Mouse (Mus musculus): ENCODE measurements at regions not wholly inside any gene's neighbourhood (a gene's known extent, or its start where the extent isn't known, plus 50 kb on each side); places are given as distances from the start of the nearest gene placed in this dataset.
A peak's percentile ranks its signal among the peaks of the same experiment; 100 is the strongest.

DNA sequence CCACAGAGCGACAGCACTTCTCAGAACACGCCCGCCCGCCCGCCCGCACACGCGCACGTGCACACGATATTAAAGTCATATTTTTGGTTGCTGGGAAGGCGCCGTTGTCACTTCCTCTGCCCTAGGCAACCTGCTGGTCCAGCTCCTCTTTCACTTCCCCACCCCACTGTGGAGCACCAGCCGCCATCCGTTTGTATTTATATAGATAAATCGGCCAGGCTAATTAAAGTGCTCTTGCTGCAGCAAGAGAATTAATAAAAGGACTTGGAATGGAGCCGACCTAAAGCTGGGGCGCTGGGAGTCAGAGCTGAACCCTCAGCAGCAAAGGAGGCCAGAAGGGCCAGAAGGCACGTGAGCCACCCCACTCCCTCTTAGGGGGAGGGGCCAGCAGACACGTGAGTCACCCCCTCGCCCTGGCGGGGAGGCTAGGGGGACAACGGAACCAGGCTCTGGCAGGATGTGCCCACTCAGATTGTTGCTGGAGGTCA, 100.6 kb upstream of the Unc5b start:
- TF ChIP-seq TAL1 (IDR thresholded peaks at IDR 0.05; ENCODE audit: low read length): no peak
- TF ChIP-seq GATA1 (IDR thresholded peaks at IDR 0.05; ENCODE audit: low read length): no peak
- H3K36me3 ChIP-seq (ENCODE audit: control insufficient read depth): no peaks in the 10 kb centered on the region
- no peaks in the 10 kb centered on the region for H3K9me3 ChIP-seq (ENCODE audit: control insufficient read depth, low read length)
- no peaks in the 10 kb centered on the region for H3K4me1 ChIP-seq (ENCODE audit: control insufficient read depth)
- H3K4me3 ChIP-seq (replicated peaks): no peak overlapping the region
- H3K27me3 ChIP-seq (ENCODE audit: control insufficient read depth): no peaks in the 10 kb centered on the region

DNA sequence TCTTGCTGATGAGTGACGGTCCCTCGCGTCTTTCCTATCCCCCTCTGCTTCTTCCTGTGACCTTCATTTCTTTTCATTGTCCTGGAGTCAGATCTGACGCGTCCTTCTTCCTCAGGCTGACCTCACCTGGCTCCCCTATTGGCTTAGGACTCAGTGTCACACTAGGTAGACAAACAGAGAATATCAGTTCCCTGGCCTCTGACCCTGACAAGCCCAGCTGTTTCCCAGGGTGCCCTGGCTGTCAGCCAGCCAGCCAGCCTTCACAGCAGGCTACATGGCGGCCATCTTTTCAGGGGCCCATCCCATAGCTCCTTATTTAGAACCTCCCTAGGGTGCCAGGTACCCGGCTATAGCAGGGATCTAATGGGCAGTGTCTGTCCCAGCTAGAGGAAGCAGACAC, 97.3 kb upstream of the Unc5b start:
- Histone ChIP-seq H3K27me3 (ENCODE audit: control insufficient read depth) (no peaks in the 10 kb centered on the region), H3K4me3 (replicated peaks) (no peak overlapping the region), H3K9me3 (ENCODE audit: control insufficient read depth, low read length) (no peaks in the 10 kb centered on the region), H3K36me3 (ENCODE audit: control insufficient read depth) (no peaks in the 10 kb centered on the region), H3K4me1 (ENCODE audit: control insufficient read depth) (no peaks in the 10 kb centered on the region)
- no peak for TF ChIP-seq GATA1 (IDR thresholded peaks at IDR 0.05; ENCODE audit: low read length)
- no peak for TF ChIP-seq TAL1 (IDR thresholded peaks at IDR 0.05; ENCODE audit: low read length)

DNA sequence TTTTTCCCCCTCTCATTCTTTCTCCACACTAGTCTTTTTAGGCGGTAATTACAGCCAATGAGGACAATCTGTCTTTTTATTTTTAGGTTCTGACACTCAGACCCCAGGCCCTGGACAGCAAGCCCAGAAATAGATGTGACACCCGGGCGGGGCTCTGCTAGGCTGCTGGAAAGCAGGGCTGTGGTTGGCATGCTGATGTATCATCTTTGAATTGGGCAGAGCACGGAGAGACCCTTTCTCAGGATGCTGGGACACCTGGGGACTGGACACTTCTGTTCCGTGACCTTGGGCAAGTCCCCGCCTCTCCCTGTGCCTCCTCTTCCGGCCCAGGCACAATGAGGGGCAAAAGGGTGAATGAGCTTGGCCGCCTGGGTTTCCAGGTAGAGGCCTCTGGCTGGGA, 96.8 kb upstream of the Unc5b start:
- H3K9me3 ChIP-seq (ENCODE audit: control insufficient read depth, low read length): no peaks in the 10 kb centered on the region
- no peaks in the 10 kb centered on the region for H3K27me3 ChIP-seq (ENCODE audit: control insufficient read depth)
- H3K4me3 ChIP-seq (replicated peaks): no peak overlapping the region
- no peaks in the 10 kb centered on the region for H3K4me1 ChIP-seq (ENCODE audit: control insufficient read depth)
- TF ChIP-seq TAL1 (IDR thresholded peaks at IDR 0.05; ENCODE audit: low read length) (no peak), GATA1 (IDR thresholded peaks at IDR 0.05; ENCODE audit: low read length) (no peak)
- no peaks in the 10 kb centered on the region for H3K36me3 ChIP-seq (ENCODE audit: control insufficient read depth)

DNA sequence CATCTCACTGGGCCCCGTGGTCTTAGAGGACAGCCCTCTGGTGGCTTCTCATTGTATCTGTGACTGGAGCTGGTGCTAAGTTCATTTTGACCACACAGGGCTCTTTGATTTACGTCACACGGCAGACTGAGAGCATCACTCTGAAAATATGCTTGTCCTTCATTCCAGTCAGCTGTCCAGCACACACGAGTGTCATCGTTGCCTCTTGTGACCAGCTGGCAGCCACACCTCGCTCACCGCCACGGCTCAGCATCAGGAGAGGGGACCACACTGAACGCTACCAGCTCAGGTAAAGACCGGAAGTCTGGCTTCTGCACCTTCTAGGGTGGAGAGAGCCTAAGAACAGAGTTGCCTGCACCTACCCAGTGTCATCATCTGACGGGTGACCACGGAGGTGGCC, 95.3 kb upstream of the Unc5b start:
- Histone ChIP-seq H3K4me1 (ENCODE audit: control insufficient read depth) (no peaks in the 10 kb centered on the region), H3K36me3 (ENCODE audit: control insufficient read depth) (no peaks in the 10 kb centered on the region), H3K9me3 (ENCODE audit: control insufficient read depth, low read length) (no peaks in the 10 kb centered on the region), H3K4me3 (replicated peaks) (no peak overlapping the region), H3K27me3 (ENCODE audit: control insufficient read depth) (no peaks in the 10 kb centered on the region)
- TF ChIP-seq GATA1 (IDR thresholded peaks at IDR 0.05; ENCODE audit: low read length) (no peak), TAL1 (IDR thresholded peaks at IDR 0.05; ENCODE audit: low read length) (no peak)

DNA sequence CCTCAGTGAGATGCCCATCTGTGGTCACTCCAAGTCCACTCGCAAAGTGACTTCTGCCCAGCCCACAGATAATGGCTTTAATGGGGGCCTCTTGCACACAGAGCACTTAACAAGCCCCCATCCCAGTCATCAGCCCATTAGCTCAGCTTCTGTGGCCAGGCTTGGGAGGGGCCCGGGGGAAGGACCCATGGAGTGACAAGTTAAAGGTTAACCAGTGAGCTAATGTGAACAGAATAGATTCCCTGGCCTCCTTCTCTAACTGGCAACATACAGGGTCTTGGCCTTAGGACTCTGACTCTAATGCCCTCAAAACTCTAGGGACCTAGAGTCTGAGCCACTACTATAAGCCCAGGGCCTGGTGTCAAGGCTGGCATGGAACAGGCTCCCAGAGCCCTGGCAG, 94.3 kb upstream of the Unc5b start:
- no peaks in the 10 kb centered on the region for H3K4me1 ChIP-seq (ENCODE audit: control insufficient read depth)
- H3K27me3 ChIP-seq (ENCODE audit: control insufficient read depth): no peaks in the 10 kb centered on the region
- no peaks in the 10 kb centered on the region for H3K36me3 ChIP-seq (ENCODE audit: control insufficient read depth)
- no peak for TF ChIP-seq GATA1 (IDR thresholded peaks at IDR 0.05; ENCODE audit: low read length)
- no peak for TF ChIP-seq TAL1 (IDR thresholded peaks at IDR 0.05; ENCODE audit: low read length)
- H3K9me3 ChIP-seq (ENCODE audit: control insufficient read depth, low read length): no peaks in the 10 kb centered on the region
- H3K4me3 ChIP-seq (replicated peaks): no peak overlapping the region

DNA sequence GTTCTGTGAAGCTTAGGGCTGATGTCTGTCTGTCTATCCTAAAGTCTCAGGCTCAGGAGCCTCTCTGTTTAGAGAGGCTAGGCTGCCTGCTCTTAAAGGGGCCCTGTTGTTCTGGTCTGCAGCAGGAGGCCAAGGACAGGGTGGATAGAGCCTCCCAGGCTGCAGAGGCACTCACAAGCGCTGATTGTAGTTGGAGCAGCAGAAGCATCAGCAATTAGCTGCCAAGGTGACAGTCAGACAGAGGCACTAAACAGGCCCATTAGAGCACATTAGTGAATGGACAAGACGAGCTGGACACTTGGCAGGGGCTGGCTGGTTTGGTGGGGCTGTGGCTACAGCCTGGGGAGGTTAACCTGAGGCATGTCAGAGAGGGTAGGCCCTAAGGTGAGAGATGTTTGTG, 93.8 kb upstream of the Unc5b start:
- Histone ChIP-seq H3K9me3 (ENCODE audit: control insufficient read depth, low read length) (no peaks in the 10 kb centered on the region), H3K4me1 (ENCODE audit: control insufficient read depth) (no peaks in the 10 kb centered on the region), H3K4me3 (replicated peaks) (no peak overlapping the region), H3K27me3 (ENCODE audit: control insufficient read depth) (no peaks in the 10 kb centered on the region), H3K36me3 (ENCODE audit: control insufficient read depth) (no peaks in the 10 kb centered on the region)
- TF ChIP-seq GATA1 (IDR thresholded peaks at IDR 0.05; ENCODE audit: low read length): no peak
- TF ChIP-seq TAL1 (IDR thresholded peaks at IDR 0.05; ENCODE audit: low read length): no peak

DNA sequence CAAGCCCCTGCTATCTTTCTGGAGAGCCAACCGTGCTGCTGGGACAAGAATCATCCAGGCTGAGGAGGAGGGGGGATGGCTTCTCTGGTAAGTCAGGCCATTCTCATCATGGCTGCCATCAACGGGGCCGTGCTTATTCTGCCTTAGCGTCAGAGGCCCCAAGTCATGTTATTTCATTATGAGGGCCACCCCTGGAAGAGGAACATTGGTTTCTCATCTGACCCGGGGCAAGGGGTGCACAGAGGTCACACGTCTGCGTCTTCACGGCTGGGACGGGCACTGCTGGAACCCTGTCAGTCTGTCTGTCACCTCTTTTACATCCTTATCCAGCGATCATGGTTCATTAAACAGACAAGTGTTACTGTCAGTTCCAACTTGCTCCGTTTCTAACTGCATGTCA, 92.4 kb upstream of the Unc5b start:
- Histone ChIP-seq H3K4me3 (replicated peaks) (no peak overlapping the region), H3K9me3 (ENCODE audit: control insufficient read depth, low read length) (no peaks in the 10 kb centered on the region), H3K4me1 (ENCODE audit: control insufficient read depth) (no peaks in the 10 kb centered on the region), H3K27me3 (ENCODE audit: control insufficient read depth) (no peaks in the 10 kb centered on the region), H3K36me3 (ENCODE audit: control insufficient read depth) (no peaks in the 10 kb centered on the region)
- TF ChIP-seq GATA1 (IDR thresholded peaks at IDR 0.05; ENCODE audit: low read length): no peak
- no peak for TF ChIP-seq TAL1 (IDR thresholded peaks at IDR 0.05; ENCODE audit: low read length)

DNA sequence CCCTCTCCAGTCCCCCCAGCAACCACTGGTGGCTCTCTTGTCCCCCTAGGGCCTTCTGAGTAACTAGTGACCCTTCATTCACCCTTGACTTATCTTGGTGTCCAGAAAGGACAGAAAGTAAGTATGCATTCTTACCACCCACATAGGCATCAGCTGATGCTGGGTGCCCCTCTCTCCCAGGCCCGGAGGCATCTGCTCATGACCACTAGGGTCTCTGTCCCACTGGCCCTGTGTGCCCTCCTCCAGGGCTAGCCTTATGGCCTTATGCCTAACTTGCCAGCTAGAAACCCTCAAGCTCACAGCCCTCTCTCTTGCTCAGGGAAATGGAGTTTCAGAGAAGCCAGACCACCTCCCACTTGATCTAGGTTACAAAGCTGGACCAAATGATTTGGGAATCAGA, 89.2 kb upstream of the Unc5b start:
- Histone ChIP-seq H3K4me3 (replicated peaks) (no peak overlapping the region), H3K4me1 (ENCODE audit: control insufficient read depth) (no peaks in the 10 kb centered on the region), H3K9me3 (ENCODE audit: control insufficient read depth, low read length) (peaks cover 6% of the 10 kb centered on the region), H3K27me3 (ENCODE audit: control insufficient read depth) (no peaks in the 10 kb centered on the region; the same call in 1 of the 2 replicates), H3K36me3 (ENCODE audit: control insufficient read depth) (no peaks in the 10 kb centered on the region)
- 0 out of 3 replicates have a peak, but pooled peaks have one; percentile 9 for TF ChIP-seq TAL1 (IDR thresholded peaks at IDR 0.05; ENCODE audit: low read length)
- no peak for TF ChIP-seq GATA1 (IDR thresholded peaks at IDR 0.05; ENCODE audit: low read length)

DNA sequence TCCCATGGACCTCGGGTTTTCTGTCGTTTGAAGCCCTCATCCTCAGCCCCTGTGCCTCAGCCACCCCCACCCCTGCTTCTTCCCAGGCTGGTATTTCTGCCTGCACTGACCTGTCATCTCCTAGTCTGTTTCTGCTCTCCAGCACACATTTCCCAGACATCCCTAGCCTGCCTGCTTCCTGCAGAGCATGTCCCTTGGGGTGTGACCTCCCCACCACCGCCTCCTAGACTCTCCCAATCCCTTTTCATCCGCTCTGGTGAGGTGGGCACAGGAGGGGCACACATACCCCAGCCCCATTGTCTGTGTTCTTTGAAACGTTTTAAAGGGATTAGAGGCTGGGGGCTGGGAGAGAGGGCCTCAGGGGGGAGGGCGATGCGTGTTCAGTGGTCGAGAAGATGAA, 86.6 kb upstream of the Unc5b start:
- TF ChIP-seq TAL1 (IDR thresholded peaks at IDR 0.05; ENCODE audit: low read length) (no peak), GATA1 (IDR thresholded peaks at IDR 0.05; ENCODE audit: low read length) (no peak)
- H3K36me3 ChIP-seq (ENCODE audit: control insufficient read depth): no peaks in the 10 kb centered on the region
- peaks cover 6% of the 10 kb centered on the region for H3K9me3 ChIP-seq (ENCODE audit: control insufficient read depth, low read length)
- H3K4me1 ChIP-seq (ENCODE audit: control insufficient read depth): no peaks in the 10 kb centered on the region
- no peak overlapping the region for H3K4me3 ChIP-seq (replicated peaks)
- H3K27me3 ChIP-seq (ENCODE audit: control insufficient read depth): no peaks in the 10 kb centered on the region; the same call in 1 of the 2 replicates

DNA sequence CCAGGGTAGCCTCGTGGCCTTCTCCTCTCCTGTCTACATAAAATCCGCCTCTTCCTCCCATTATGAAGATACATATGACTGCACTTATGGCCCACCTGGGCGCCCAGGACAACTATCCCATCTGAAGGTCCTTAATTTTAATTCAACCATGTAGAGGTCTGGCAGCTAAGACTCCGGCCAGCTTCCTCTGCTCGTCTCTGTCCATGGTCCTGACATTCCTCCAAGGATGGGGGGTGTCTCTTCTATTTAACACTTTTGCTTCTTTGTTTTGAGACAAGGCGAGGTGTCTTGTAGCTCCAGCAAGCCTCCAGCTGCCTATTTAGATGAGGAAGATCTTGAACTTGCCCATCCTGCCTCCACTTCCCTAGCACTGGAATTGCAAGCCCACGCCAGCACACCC, 83.0 kb upstream of the Unc5b start:
- Histone ChIP-seq H3K36me3 (ENCODE audit: control insufficient read depth) (no peaks in the 10 kb centered on the region), H3K4me1 (ENCODE audit: control insufficient read depth) (no peaks in the 10 kb centered on the region), H3K9me3 (ENCODE audit: control insufficient read depth, low read length) (peaks cover 6% of the 10 kb centered on the region), H3K4me3 (replicated peaks) (no peak overlapping the region), H3K27me3 (ENCODE audit: control insufficient read depth) (no peaks in the 10 kb centered on the region; the same call in 1 of the 2 replicates)
- no peak for TF ChIP-seq TAL1 (IDR thresholded peaks at IDR 0.05; ENCODE audit: low read length)
- no peak for TF ChIP-seq GATA1 (IDR thresholded peaks at IDR 0.05; ENCODE audit: low read length)

Measured in erythroblast, embryonic 14.5 days (primary cell).